Comparison of ENCODE assay signal across 17 mouse cellular contexts in the genomic region with DNA sequence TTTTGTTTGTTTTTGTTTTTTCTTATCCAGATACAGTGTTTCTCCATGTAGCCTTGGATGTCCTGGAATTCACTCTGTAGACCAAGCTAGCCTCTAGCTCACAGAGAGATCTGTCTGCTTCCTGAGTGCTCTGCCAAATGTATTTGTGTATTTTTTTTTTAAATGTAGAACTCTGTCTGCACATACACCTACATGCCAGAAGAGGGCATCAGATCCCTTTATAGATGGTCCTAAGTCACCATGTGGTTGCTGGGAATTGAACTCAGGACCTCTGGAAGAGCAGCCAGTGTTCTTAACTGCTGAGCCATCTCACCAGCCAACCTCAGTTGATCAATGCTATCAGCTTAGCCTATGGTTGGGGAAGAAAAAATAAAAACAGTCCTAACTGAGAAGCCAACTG.
DNase-seq lines count a peak whose midpoint lies in the region; ATAC-seq and TF ChIP-seq lines count a peak whose summit lies in the region.
"Had no signal": no experiment of that assay in that cellular context is flagged by ENCODE, and none has a peak within 500 bp of the region (broad histone marks: within the 10 kb centered on the region; RNA-seq: fewer than 3 reads in every experiment).

No protein-coding gene starts in this region.

- H3K9ac ChIP-seq in liver, embryonic 14.5 days (replicated peaks): no peak overlapping the region
- H3K9ac ChIP-seq in ES-E14 (ENCODE audit: insufficient read depth, low read depth, low read length, poor library complexity, severe bottlenecking): no peak overlapping the region
- H3K9ac ChIP-seq: embryonic facial prominence, embryonic 13.5 days; forebrain, embryonic 12.5 days had no signal

- no peak for ATAC-seq in liver, embryonic 14.5 days (ENCODE audit: insufficient read depth)

- peak; percentile 51 for TF ChIP-seq CTCF in gastrocnemius, adult 2 months (IDR thresholded peaks at IDR 0.05)
- TF ChIP-seq CTCF in liver, embryonic 14.5 days (IDR thresholded peaks at IDR 0.05; ENCODE audit: low read depth): peak; percentile 30; the same call in 1 of the 2 replicates

- peaks cover 2% of the 10 kb centered on the region; the same call in 1 of the 2 replicates for H3K36me3 ChIP-seq in liver, embryonic 14.5 days (replicated peaks; ENCODE audit: control insufficient read depth, insufficient read depth, low read depth)
- H3K36me3 ChIP-seq in ES-E14 (ENCODE audit: control insufficient read depth, insufficient read depth, low read length, poor library complexity, severe bottlenecking): peaks cover 9% of the 10 kb centered on the region

- no peak overlapping the region for H3K4me3 ChIP-seq in gastrocnemius, adult 2 months
- H3K4me3 ChIP-seq in liver, embryonic 14.5 days (ENCODE audit: insufficient read depth in 1 of 2, low read depth in 2 of 2, low read length in 2 of 2): no peak overlapping the region
- H3K4me3 ChIP-seq in ES-E14 (ENCODE audit: insufficient read depth in 1 of 2, low read depth in 1 of 2, low read length in 2 of 2, poor library complexity in 1 of 2, severe bottlenecking in 1 of 2): no peak overlapping the region
- H3K4me3 ChIP-seq: embryonic facial prominence, embryonic 13.5 days; forebrain, embryonic 12.5 days had no signal

- intact Hi-C loops in gastrocnemius, adult 2 months (cut with DNase I): no loop called here

- H3K27me3 ChIP-seq in liver, embryonic 14.5 days (ENCODE audit: control insufficient read depth, insufficient read depth, low read length): no peaks in the 10 kb centered on the region
- H3K27me3 ChIP-seq: embryonic facial prominence, embryonic 13.5 days; forebrain, embryonic 12.5 days had no signal

- TF ChIP-seq EP300 in liver, embryonic 14.5 days (IDR thresholded peaks at IDR 0.05; ENCODE audit: low read depth): no peak

- no peaks in the 10 kb centered on the region for H3K4me1 ChIP-seq in liver, embryonic 14.5 days (replicated peaks; ENCODE audit: control insufficient read depth in 2 of 2, insufficient read depth in 2 of 2, low read length in 1 of 2)
- no peaks in the 10 kb centered on the region for H3K4me1 ChIP-seq in ES-E14 (ENCODE audit: control insufficient read depth in 2 of 2, insufficient read depth in 2 of 2, low read length in 2 of 2, poor library complexity in 1 of 2)
- H3K4me1 ChIP-seq: embryonic facial prominence, embryonic 13.5 days; forebrain, embryonic 12.5 days had no signal

- in situ Hi-C loops in ES-E14 (cut with MboI; ENCODE audit: low sequenced_read_pairs in 2 of 2, unreplicated experiment in 2 of 2): loop anchor here (5.0 to 10.0 kb wide), 2 partner anchors 190 to 193 kb away; no protein-coding TSS in a partner anchor

- H3K27ac ChIP-seq in gastrocnemius, adult 2 months: no peak overlapping the region
- no peak overlapping the region for H3K27ac ChIP-seq in liver, embryonic 14.5 days
- H3K27ac ChIP-seq in ES-E14 (ENCODE audit: insufficient read depth, low read depth, low read length, poor library complexity, severe bottlenecking): no peak overlapping the region
- H3K27ac ChIP-seq: embryonic facial prominence, embryonic 13.5 days; forebrain, embryonic 12.5 days had no signal

- no peak overlapping the region for H3K4me2 ChIP-seq in liver, embryonic 14.5 days (ENCODE audit: low read depth)
- H3K4me2 ChIP-seq: embryonic facial prominence, embryonic 13.5 days; forebrain, embryonic 12.5 days; heart, embryonic 11.5 days had no signal

- H3K9me3 ChIP-seq in liver, embryonic 14.5 days (ENCODE audit: control insufficient read depth, low read length): no peaks in the 10 kb centered on the region
- H3K9me3 ChIP-seq in ES-E14 (ENCODE audit: control insufficient read depth, insufficient read depth, low read depth, low read length): no peaks in the 10 kb centered on the region
- H3K9me3 ChIP-seq: embryonic facial prominence, embryonic 13.5 days; forebrain, embryonic 12.5 days had no signal

- DNase-seq in gastrocnemius, adult 2 months: no peak
- no peak for DNase-seq in gastrocnemius, postnatal 10 days
- no peak for DNase-seq in liver, embryonic 14.5 days (ENCODE audit: low read depth in 3 of 3, low spot score in 3 of 3)
- DNase-seq in liver: no peak
- no peak for DNase-seq in ES-E14 (ENCODE audit: low read depth, low spot score)
- DNase-seq in retina, embryonic 14.5 days (ENCODE audit: low spot score): peak; percentile 11
- DNase-seq in frontal cortex, postnatal 10 days (ENCODE audit: low spot score in 2 of 2): no peak
- no peak for DNase-seq in urinary bladder, adult 18-20 months (ENCODE audit: low spot score in 2 of 2)
- DNase-seq: cerebellum, adult 2 months; kidney, adult 9 months; layer of hippocampus, adult 9-11 months; left cerebral cortex, postnatal 4 days; lung, adult 2 months; thymus, adult 18-20 months had no signal

TF ChIP-seq in ES-E14, 5 proteins besides CTCF, POLR2A, EP300 and RAD21:
- no peak for TF ChIP-seq HCFC1 (IDR thresholded peaks at IDR 0.05; ENCODE audit: borderline replicate concordance, insufficient read depth, low read length)
- TF ChIP-seq CHD2 (IDR thresholded peaks at IDR 0.05; ENCODE audit: low read depth, low read length): no peak
- TF ChIP-seq ZC3H11A (IDR thresholded peaks at IDR 0.05; ENCODE audit: borderline replicate concordance, low read depth, low read length): peak; percentile 73
- TF ChIP-seq ZNF384 (IDR thresholded peaks at IDR 0.05; ENCODE audit: low read depth, low read length): peak; percentile 79
